Mouse (Mus musculus) bone marrow macrophage, adult 2 months (primary cell): ENCODE data around the gene Snn. TPM values are rescaled to one million over a fixed set of nuclear protein-coding genes. Genes with fewer than 3 reads are reported as not detected.

ENCODE experiments used
- H3K27ac ChIP-seq: 2 replicates; pipeline ENCODE4 v1.5.1; 2012; ENCODE audit warnings: low read depth, low read length; ENCODE audit not compliant: insufficient read depth
- H3K4me1 ChIP-seq: 2 replicates; pipeline ENCODE4 v1.6.1; 2012; ENCODE audit warnings: low read length; ENCODE audit not compliant: control insufficient read depth, insufficient read depth
- H3K4me3 ChIP-seq: 2 replicates; pipeline ENCODE4 v1.5.1; 2012; ENCODE audit warnings: mild to moderate bottlenecking, low read length, moderate library complexity; ENCODE audit not compliant: insufficient read depth
- CTCF ChIP-seq: IDR thresholded peaks from 2 replicates; pipeline ENCODE4 v1.5.1; 2012; ENCODE audit warnings: low read depth, mild to moderate bottlenecking, low read length, moderate library complexity
- POLR2A ChIP-seq: IDR thresholded peaks from 2 replicates; pipeline ENCODE4 v1.6.1; 2012; ENCODE audit warnings: mild to moderate bottlenecking, low read depth, low read length, borderline replicate concordance
- polyA plus RNA-seq: library from polyadenylated mRNA; stranded (reverse); fragments of >200 nt; gene quantifications from 2 replicates; pipeline ENCODE4 v1.2.4, GENCODE M21; 2012; ENCODE audit not compliant: missing spikeins, insufficient read depth, insufficient read length

Snn gene
- polyA plus RNA-seq, 1 experiment: 1.2 TPM

- Histone ChIP-seq H3K27ac (no peak overlapping the region), H3K4me1 (peaks cover 8% of the 10 kb centered on the region), H3K4me3 (no peak overlapping the region)
- no peak for TF ChIP-seq CTCF
- no peak for TF ChIP-seq POLR2A
Measured at GRCm38 (mm10) chr16:11023618-11024017, 37.1 kb upstream of the Snn start.

GRCm38 (mm10) chr16:11024841-11025240, 35.9 kb upstream of the Snn start:
- H3K4me3 ChIP-seq: no peak overlapping the region
- H3K27ac ChIP-seq: no peak overlapping the region
- TF ChIP-seq CTCF: no peak
- no peak for TF ChIP-seq POLR2A
- peaks cover 8% of the 10 kb centered on the region for H3K4me1 ChIP-seq

GRCm38 (mm10) chr16:11028206-11028605, 32.5 kb upstream of the Snn start:
- Histone ChIP-seq H3K4me3 (no peak overlapping the region), H3K4me1 (0 out of 2 replicates have a peak, but pooled peaks cover 2% of the 10 kb centered on the region), H3K27ac (no peak overlapping the region)
- TF ChIP-seq POLR2A: no peak
- TF ChIP-seq CTCF: no peak

- TF ChIP-seq CTCF (no peak), POLR2A (no peak)
- Histone ChIP-seq H3K4me3 (no peak overlapping the region), H3K27ac (no peak overlapping the region), H3K4me1 (0 out of 2 replicates have a peak, but pooled peaks cover 5% of the 10 kb centered on the region)
Measured at GRCm38 (mm10) chr16:11030844-11031243, 29.9 kb upstream of the Snn start.

- Histone ChIP-seq H3K27ac (no peak overlapping the region), H3K4me3 (no peak overlapping the region), H3K4me1 (0 out of 2 replicates have a peak, but pooled peaks cover 5% of the 10 kb centered on the region)
- TF ChIP-seq CTCF (no peak), POLR2A (no peak)
Measured at GRCm38 (mm10) chr16:11031320-11031719, 29.4 kb upstream of the Snn start.

- no peak for TF ChIP-seq POLR2A
- TF ChIP-seq CTCF: peak; percentile 100
- H3K4me1 ChIP-seq: 0 out of 2 replicates have a peak, but pooled peaks cover 5% of the 10 kb centered on the region
Measured at GRCm38 (mm10) chr16:11034193-11034803, 26.4 kb upstream of the Snn start.

GRCm38 (mm10) chr16:11035273-11035672, 25.5 kb upstream of the Snn start:
- no peak for TF ChIP-seq POLR2A
- H3K4me1 ChIP-seq: 0 out of 2 replicates have a peak, but pooled peaks cover 5% of the 10 kb centered on the region
- no peak overlapping the region for H3K4me3 ChIP-seq
- H3K27ac ChIP-seq: no peak overlapping the region

More at GRCm38 (mm10) chr16:11034193-11034803, 26.4 kb upstream of the Snn start:
- no peak overlapping the region for H3K27ac ChIP-seq
- H3K4me3 ChIP-seq: no peak overlapping the region

- TF ChIP-seq CTCF: peak; percentile 88
- TF ChIP-seq POLR2A: no peak
- Histone ChIP-seq H3K4me1 (0 out of 2 replicates have a peak, but pooled peaks cover 5% of the 10 kb centered on the region), H3K4me3 (no peak overlapping the region), H3K27ac (no peak overlapping the region)
Measured at GRCm38 (mm10) chr16:11035790-11036431, 24.8 kb upstream of the Snn start.

- H3K4me3 ChIP-seq: no peak overlapping the region
- TF ChIP-seq POLR2A: no peak
- TF ChIP-seq CTCF: no peak
- no peaks in the 10 kb centered on the region for H3K4me1 ChIP-seq
- H3K27ac ChIP-seq: no peak overlapping the region
Measured at GRCm38 (mm10) chr16:11040603-11041002, 20.1 kb upstream of the Snn start.

- no peaks in the 10 kb centered on the region for H3K4me1 ChIP-seq
- H3K4me3 ChIP-seq: no peak overlapping the region
- TF ChIP-seq CTCF: no peak
- TF ChIP-seq POLR2A: no peak
- H3K27ac ChIP-seq: no peak overlapping the region
Measured at GRCm38 (mm10) chr16:11043239-11043638, 17.5 kb upstream of the Snn start.

- Histone ChIP-seq H3K4me1 (no peaks in the 10 kb centered on the region), H3K27ac (no peak overlapping the region), H3K4me3 (no peak overlapping the region)
- no peak for TF ChIP-seq POLR2A
- TF ChIP-seq CTCF: no peak
Measured at GRCm38 (mm10) chr16:11046437-11046836, 14.3 kb upstream of the Snn start.
